Mouse (Mus musculus): ENCODE measurements around the gene Phf3. TPM values are rescaled to one million over a fixed set of nuclear protein-coding genes. Genes with fewer than 3 reads are reported as not detected.
"Not testable (repeated sequence)": the region's sequence is repeated elsewhere in the genome, so short reads cannot be mapped to it uniquely, and the experiment has no call there.

Gene Phf3
- total RNA-seq, 2 experiments from 2014 or later = 78.3 to 85.5 TPM

DNA sequence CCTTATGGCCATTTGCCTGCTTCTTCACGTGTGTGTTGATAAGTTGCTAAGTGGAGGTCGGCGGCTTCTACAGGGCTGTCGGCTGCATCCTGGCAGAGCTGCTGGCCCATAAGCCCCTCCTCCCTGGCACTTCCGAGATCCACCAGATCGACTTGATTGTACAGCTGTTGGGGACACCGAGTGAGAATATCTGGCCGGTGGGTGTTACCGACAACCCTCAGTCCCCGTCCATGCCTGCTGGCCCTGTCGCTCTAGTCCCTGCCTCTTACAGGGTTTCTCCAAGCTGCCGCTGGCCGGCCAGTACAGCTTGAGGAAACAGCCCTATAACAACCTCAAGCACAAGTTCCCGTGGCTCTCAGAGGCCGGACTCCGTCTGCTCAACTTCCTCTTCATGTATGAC is 103.1 kb downstream of the Phf3 start:
- DNase-seq = not testable (repeated sequence)

DNA sequence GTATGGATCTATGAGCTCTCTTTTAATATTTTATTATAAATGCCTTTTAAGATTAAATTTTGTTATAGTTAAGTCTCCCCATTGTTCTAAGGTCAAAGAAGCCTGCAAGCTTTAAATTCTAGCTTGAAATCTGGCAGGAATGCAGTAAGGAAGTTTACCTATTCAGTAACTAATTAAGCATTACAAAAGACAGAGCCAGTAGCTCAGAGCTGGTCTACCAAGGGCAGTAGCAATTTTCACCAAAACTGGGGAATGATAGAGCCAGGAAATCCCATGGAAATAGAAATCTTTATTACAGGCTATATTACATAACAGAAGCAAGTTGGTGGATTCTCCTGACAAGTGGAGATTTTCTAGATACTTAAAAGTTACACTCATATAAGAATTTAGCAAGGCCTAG is 116.9 kb downstream of the Phf3 start:
- DNase-seq = no peak

DNA sequence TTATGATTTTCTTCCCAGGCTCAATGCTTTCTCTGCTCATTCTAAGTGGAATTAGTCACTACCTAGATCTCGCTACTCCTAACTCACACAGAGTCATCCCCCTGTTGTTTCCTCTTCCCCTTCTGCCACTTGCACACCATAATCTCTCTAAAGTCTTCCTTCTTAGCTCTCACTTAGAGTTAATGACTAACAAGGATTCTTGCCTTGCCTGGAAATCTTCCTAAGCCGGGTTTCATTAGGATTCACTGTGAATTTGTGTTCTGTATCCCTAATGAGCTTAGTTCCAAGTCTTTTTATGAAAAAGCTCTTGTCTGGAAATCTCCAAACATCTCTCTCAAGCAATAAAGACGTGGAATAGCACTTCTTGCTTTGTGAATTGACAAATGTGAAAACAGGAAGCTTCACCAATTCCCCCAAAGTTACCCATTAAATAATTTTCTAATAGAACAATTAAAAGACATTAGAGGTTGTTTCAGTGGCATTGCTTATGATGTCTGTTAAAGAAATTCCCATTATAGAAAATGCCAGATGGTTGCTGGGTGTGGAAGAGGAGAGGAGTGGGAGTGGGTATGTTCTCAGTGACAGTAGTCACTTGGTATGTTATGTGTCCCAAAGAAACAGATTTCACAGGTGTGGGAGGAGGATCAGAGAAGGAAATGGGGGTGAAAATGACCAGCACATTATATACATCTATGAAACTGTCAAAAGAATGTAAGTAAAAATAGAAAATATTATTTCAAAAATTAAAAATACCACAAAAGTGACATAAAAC is 118.1 kb downstream of the Phf3 start:
- DNase-seq = no peak

Other genes with a start within 250 kb of the Phf3 start
- gene AC153137.1, start 104.0 kb upstream of the Phf3 start, total RNA-seq (2021) = not detected

Measured in adrenal gland, postnatal 36 days (tissue).